Mouse (Mus musculus) R1 (cell line): ENCODE results near the gene Adpgk.
"Not testable (repeated sequence)": the region's sequence is repeated elsewhere in the genome, so short reads cannot be mapped to it uniquely, and the experiment has no call there.

Experiments used
- DNase-seq: peaks from one replicate; pipeline ENCODE4 v3.0.0-alpha.2; 2018; ENCODE audit warnings: low read depth, low spot score

Gene Adpgk

DNA sequence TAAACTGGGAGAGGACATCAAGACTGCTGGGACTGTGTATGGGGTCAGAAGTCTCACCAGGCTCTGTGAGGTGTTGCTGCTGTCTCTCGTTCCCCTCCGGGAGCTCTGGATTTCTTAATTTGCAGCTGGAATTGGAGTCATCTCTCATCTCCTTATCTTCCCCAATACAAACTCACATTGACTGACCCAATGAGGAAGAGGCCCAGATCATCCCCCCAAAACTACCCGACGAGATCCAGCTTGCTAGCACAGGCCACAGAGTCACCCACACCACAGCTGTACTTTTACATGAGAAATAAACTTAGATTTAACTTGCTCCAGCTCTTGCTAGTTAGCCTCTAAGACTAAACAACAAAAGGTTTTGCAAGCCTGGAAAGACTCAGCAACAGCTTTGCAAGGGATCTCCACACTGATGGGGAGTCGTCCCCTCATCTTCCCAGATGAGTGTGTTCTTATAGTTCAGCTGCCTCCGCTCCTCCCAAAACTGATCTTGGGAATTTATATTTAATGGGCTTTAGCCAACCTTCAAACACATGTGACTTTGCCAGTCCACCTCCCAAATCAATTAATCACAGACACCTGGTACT, 1.7 kb upstream of the Adpgk start:
- no peak for DNase-seq

DNA sequence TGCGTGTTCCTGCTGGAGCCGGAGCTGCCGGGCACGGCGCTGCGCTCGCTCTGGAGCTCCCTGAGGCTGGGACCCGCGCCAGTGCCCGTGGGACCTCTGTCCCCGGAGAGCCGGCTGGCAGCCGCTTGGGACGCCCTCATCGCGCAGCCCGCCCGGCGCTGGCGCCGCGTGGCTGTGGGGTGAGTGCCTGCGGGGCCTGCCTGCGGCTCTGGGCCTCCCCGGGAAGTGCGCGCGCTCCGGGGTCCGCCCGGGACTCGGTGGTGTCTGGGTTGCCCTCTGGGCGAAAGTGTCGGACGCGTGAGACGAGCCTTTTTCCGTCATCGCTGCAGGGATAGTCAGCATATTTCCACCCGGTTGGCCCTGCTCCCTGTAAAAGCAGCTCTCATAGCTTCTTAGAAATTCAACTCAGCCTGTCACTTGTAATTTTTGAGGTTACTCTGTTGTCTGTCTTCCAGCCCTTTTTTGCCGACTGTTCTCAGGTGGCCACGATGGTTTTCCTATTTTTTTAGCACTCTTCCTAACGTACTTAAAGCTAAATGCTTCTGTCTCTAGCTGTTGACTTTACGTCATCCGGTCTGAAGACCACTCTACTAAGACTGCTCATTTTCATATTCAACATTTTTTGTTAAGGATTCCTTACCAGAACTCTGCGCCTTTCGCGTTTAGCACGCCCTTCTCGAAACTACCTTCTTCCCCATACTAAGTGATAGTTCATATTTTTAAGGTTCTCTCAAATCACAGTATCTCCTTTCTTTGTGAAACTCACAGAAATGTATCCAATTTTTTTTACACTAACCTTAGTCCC, 532 bp downstream of the Adpgk start:
- DNase-seq, result no peak

DNA sequence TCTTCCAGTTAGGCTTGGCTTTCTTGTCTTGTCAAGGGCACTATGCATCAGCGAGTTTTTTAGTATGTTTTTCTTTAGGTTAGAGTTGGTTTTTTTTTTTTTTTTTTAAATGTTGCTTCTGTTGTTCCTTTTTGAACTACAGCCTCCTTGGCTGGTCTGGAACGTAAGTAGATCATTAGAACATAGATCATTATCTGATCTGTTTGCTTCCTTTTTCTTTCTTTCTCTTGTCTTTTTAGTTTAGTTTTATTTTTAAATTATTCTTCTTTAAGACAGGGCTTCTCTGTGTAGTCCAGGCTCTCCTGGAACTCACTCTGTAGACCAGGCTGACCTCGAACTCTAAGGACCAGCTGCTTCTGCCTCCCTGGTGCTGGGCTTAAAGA, 1.1 kb downstream of the Adpgk start:
- no peak for DNase-seq

DNA sequence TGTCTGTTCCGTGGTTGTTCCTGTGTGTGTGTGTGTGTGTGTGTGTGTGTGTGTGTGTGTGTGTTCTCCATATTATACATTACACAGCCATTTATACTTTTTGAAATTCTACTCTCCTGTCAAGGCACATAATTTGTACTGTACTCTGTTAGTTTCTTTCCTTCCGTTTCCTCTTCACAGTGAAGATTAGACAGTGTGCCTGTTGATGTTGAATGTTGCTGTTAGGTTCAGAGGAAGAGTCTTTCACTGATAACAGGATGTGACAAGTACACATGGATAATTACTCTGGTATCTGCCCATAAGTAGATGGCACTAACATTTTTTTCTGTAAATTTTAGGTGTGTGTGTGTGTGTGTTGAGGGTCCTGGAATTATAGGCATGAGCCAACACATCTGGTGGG, 5.1 kb downstream of the Adpgk start:
- no peak for DNase-seq

DNA sequence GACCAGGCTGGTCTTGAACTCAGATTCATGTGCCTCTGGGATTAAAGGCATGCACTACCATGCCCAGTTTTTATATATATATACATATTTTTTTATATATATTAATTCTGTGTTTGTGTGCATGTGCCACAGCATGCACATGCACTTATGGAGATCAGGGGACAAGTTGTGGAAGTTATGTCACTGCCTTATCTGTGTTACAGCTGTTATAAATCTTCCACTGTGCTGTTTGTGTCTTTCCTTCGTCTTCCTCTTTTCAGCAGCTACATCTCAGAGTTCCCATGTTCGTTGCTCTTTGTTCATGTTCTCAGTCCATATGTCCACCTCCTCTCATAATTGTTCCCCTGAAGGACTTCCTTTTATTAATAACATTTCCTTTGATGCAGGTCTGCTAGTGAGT, 16.5 kb downstream of the Adpgk start:
- no peak for DNase-seq

DNA sequence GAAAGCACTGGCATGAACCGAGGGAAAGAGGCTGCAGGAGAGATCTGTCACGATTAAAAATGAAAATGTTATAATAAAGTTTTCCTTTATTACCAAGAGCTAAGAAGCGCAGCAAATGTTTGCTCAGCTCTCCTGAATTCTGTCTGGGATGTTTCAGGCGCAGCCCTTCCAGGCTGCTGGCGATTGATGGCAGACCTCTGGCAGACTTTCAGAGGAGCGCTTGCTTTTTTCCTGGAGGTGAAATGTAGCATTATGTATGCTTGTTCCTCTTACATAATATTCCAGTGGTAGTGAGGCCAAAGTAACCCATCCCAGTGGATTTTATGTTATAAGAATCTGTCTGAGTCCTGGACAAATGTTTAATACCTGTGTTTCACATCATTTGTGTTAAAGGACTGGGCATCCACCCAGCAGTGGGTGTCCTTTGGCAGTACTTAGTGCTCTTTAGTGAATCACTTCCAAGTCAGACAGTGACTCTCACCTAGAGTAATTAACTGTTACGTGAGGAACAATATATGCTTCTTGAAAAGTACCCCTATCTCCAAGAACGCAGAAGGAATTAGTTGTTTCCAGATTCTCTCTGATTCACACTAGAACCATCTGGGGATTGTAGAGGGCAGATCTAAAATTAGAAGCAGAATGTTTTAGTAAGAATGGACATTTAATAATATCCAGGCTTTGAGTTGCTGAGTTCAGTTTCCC, 19.4 kb downstream of the Adpgk start:
- no peak for DNase-seq

DNA sequence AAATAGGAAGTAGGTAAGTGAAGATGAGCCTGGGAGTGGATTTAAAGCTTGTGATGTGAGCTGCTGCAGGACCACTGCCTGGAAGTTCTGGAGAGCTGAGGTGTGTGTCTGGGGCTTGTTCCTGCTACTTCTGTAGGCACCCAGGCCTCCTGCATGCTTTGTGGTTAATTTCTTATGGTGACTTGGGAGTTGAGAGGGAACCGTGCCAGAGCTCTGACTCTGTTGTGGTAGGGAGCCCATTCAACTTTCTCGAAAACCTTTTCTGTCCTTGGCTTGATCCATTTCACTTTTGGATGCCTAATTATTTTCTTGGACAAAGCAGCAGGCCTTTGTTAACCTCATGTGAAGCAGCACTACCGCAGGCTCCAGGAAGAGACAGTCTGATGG, 19.9 kb downstream of the Adpgk start:
- DNase-seq, result no peak

DNA sequence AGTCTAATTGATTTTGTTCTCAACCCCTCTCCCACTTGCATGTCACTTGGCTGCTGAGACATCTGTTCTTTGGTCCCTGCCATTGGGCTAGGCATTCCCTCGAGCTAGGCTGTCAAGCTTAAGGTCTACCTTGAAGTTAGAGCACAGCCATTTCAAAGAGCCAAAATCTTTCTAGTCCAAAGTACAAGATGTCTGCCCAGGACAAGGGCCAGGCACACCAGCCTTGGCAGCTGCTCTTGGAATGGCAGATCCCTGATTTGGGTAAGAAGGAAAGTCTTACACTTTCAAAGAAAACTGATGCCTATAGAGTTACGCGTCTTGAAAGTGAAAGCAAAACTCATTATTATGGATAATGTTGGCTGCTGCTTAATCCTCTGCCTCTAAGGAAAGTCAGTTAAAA, 24.8 kb downstream of the Adpgk start:
- DNase-seq, result no peak

DNA sequence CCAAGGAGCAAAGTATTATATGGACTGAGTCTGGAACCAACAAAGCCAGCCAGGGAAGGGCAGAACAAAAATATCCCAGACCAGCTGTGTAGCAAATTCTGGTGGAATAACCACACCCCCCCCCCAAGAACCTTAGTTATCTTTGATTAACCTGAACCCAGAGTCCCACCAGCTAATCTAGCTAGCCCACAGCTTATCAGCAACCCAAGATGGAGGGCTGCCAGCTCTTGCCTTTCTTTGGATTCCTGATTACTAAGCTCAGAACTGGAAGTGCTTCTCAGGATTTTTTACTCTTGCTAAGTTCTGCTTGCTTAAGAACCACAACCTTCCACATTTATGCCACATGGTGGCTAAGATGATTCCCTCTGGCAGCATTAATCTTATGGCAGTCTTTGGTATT, 33.0 kb downstream of the Adpgk start:
- DNase-seq, result no peak

DNA sequence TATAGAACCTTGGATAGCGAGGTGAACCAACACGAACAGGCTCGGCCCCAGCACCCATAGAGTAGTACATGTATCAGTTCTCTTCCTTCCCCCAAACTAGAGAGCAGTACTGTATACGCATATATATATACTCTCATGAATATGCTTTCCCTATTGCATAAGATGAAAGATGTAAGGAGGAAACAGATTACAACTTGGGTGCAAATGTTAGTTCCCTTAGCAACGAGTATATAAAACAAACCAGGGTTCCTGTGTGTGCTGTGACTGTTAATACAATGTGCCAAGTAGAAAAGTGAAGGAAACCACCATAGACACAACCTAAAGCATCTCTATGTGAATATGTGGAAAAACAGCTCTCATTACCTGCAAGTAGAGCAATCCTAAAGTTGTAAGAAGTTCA, 38.7 kb downstream of the Adpgk start:
- no peak for DNase-seq

DNA sequence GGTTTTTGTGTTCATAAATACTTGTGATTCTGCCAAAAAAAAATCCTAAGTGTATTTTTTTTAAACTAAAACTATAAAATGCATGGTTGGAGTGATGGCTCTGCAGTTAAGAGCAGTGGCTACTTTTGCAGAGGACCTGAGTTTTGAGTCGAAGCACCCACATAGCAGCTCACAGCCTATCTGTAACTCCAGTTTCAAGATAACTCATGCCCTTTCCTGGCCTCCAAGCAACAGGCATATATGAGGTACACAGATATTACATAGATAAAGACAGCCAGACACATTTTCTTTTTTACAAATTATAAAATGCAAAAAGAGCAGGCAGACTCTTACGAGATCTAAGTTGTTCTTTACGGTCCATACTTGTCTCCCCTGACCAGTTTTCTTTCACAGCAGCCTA, 45.2 kb downstream of the Adpgk start:
- DNase-seq, result no peak

DNA sequence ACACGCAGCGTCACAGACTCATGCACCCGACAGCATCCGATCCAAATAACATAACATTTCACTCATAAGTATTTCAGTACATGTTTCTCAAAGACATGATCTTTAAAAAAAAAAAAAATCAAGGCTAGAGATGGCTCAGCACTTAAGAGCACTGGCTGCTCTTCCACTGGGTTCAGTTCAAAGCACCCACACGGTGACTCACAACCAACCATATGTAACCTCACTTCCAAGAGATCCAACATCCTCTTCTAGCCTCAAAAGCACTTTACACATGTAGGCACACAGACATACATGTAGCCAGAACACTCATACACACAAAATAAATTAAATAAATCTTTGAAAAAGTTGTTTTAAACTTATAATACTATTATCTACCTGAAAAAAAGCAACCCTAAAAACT, 46.5 kb downstream of the Adpgk start:
- DNase-seq, result no peak

DNA sequence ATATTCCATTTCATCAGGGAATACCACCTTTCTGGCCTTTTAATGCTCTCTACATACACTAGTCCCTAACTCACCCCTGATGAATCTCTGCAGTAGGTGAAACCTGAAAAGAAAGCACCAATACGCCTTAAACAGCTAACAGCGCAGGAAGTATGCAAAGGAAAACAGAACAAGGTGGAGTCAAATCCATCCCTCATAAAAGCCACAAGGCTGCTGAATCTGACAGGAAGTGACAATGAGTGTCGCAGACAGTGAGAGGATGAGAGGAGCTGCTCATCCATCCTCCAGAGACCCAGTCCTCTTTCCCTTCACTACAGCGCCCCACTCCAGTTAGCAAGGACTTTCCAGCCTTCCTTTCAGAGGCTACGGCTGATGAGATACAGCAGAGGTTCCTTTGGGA, 47.1 kb downstream of the Adpgk start:
- DNase-seq, result no peak

DNA sequence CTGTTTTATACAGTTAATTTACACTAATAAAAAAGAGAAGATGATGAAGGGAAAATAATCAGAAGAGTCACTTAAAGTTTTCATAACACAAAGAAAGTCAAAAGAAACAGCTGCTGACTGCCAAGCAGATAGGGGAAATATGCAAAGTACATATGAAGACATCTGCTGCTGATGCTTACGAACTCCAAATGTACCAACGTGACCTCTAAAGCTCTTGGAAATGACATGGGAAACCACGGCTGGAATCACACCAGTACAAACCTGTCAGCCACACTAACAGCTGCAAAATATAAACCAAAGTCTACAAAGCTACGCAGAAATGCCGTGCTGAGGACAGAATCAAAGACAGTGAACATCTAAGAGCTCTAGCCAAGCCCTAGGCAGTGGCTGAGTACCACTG, 47.7 kb downstream of the Adpgk start:
- DNase-seq, result no peak

DNA sequence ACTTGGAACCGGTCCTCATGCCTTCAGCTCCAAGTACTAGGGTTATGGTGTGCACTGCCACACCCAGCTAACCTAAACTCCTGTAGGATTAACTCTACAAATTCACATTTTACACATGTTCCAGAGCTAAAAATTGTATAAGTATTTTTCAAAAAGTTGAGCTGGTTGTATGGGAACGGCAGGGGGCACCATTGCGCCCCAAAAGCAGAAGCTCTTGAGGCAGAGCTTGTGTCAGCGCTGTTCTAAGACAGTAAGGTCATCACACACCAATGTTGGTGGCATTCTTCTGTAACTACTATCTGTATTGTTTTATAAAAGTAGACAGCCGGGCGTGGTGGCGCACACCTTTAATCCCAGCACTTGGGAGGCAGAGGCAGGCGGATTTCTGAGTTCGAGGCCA, 48.6 kb downstream of the Adpgk start:
- peak; percentile 51 for DNase-seq

DNA sequence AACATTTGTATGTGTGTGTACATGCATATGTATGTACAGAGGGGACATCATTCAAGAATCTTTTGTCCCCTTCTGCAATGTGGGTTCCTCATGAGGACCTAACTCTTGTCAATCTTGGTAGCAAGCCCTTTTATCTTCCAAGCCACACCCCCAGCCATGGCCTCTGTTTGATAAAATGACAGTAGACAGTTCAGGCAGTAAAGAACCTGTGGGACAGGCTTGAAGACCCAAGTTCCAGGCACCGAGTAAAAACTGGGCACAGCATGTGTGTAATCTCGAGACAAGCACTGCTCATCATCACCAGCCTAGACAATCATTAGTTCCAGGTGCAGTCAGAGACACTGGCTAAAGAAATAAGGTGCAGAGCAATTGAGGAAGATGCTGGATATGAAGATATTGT, 54.8 kb downstream of the Adpgk start:
- no peak for DNase-seq

DNA sequence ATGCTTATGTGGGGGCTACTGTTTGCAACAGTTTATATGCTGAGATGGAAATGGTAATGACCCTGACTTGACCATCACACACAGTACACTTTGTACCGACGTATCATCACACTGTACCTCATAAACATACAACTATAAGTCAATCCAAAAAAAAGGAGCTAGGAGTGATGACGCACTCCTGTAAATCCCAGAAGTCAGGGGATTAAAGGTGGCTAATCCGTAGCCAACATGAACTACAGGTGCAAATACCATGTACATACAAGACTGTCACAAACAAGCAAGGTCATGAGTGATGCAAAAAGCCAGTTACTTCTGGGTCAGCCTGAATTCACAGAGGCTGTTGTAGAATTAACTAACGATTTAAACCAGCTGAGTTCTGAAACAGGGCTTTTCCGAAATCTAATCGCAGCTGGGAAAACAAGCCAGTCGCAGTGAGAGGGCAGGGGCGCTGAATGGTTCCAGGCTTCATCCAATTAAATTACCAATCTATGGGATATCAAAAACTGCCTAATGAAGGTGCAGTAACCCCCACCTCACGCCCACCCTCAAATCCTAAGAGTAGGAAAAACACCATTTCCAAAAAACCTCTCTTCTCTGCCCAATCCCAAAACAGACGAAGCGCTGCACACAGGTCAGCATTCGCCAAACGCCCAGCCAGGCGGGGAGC, 61.4 kb downstream of the Adpgk start:
- no peak for DNase-seq

DNA sequence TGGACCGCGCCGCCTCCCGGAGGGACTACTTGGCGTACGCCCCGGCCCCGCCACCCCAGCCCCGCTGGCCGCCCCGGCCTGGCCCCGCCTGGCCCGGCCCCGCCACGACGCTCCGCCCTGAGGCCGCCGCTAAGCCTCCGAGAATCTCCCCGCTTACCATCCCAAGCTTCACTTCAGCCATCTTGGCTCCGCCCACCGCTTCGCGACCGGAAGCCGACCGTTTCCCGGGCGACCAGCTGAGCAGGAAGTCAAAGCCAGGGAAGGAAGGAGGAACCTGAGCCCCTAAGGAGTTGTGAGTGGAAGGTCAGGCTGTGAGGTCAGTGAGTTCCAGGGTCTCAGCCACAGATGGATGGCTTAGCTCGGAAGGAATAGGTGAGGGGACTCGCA, 61.9 kb downstream of the Adpgk start, which contains the start of gene Bbs4:
TSS of gene Bbs4 (minus strand) at position 256 of the 387 bp plus-strand sequence.
- DNase-seq, result peak; percentile 95

DNA sequence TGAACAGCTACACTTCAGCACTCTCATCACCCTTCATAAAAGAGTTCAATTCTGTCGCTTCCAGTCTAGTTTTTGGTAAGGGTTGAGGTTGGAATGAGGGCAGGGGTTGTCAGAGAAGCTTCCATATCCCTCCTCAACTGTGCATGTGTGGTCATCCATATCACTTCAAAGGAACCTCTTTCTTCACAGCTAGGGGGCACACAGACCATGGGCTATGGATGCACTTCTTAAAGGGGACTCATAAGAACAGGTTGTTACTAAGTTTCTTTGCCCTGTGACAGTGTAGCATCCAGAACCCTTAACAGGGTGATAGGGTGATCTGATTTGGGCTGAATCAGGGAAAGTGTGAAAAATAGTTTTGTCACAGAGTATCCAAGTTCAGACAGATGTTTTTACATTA, 66.7 kb downstream of the Adpgk start:
- DNase-seq, result not testable (repeated sequence)

DNA sequence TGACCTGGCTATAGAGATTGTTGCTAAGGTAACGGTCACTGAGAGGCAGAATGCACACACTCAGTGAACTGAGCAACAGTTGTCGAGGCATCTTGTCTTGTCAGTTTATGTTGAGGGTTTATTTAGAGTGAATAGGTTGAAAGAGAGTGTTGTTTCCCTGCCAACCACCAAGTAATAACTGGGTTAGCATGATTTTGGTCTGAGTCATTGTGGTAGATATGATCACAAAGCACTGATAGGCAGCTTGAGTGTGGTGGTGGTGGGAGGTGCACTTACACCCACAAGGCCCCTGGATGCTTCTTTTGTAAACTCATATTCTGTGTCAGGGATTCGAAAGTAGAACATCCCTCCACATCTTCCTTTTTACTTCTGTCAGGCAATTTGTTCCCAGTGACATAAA, 69.1 kb downstream of the Adpgk start:
- not testable (repeated sequence) for DNase-seq

DNA sequence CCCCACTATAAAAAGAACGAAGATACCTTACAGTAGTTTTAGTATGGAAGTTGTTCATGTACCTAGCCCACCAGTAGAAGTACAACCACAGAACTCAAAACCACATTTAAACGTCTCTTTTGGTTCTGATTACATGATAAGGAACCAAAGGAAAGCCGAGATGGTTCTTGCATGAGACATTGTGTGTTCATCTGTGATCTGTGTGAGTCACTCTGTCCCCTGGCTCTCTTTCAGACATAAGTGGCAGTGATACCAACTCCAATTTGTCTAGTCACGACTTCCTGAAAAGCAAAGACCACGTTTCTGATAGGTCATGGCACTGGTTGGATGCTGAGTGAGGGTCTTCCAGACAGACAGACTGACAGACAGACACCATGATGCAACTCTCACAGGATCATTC, 77.9 kb downstream of the Adpgk start:
- no peak for DNase-seq

DNA sequence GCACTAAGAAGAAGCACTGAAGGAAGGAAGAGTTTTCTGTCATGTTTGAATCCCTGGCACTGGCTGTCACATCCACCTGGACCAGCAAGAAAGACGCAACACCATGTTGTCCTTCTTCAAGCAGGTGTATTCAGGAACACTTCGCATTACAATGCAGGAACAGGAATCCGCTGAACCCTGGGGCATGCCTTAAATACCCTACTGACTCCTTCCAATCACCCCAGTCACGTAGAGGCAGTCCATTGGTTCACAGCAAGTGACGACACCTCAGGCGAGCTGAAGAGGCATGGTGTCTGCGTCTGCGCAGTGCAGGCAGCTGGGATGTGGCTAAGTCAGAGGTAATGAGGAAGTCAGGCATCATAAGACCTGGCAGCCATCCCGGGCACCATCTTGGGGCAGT, 78.3 kb downstream of the Adpgk start:
- peak; percentile 74 for DNase-seq
